Mouse (Mus musculus) liver, postnatal 0 days (tissue): ENCODE results near the gene Sorbs1.

Experiments used
- CTCF ChIP-seq: sonication (generic); IDR thresholded peaks from 2 replicates; pipeline ENCODE4 v1.5.1; 2016; ENCODE audit warnings: antibody characterized with exemption, low read depth
- EP300 ChIP-seq: IDR thresholded peaks from 2 replicates; pipeline ENCODE4 v1.6.1; 2016; ENCODE audit warnings: antibody characterized with exemption, low read depth, mild to moderate bottlenecking

- TF ChIP-seq EP300 (no peak), CTCF (no peak)
Measured at GRCm38 (mm10) chr19:40394555-40395320, 118.8 kb downstream of the Sorbs1 start.
